Mouse (Mus musculus): ENCODE data around the gene Pygo2.

DNA sequence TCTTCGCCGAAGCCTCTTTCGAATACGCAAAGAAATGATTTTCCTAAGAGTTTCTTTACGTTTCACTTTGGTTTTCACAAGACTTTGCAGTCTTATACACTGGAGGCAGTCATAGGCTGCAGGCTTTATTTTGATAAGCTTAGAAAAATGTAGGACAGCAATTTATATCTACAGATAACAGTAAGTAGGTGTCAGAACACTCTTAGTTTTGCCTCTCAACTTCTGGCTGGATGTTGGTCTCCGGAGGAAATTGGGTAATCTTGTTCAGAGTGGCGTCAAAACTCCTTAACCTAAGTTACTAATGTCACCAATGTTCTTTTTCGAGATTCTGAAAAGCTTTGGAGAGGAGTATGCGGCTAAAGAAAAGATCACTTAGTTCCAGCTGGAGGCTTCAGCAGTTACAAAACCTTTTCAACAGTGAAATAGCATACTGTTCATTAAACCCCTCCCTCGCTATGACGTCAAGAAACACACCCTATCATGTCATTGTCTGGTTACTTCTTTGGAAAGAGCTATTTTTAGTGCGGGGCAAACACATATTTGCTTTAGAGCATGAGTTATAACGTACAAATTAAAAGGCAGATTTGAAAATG is 28.5 kb downstream of the Pygo2 start:
- TF ChIP-seq POLR2A (IDR thresholded peaks at IDR 0.05; ENCODE audit: borderline replicate concordance, control insufficient read depth, low read depth, low read length) (no peak), CTCF (IDR thresholded peaks at IDR 0.05; ENCODE audit: control insufficient read depth, insufficient read depth, low read length) (no peak)
